Mouse (Mus musculus) hindbrain, embryonic 15.5 days (tissue): ENCODE results near the gene Upb1. TPM values are rescaled to one million over a fixed set of nuclear protein-coding genes. Genes with fewer than 3 reads are reported as not detected.
A peak's percentile ranks its signal among the peaks of the same experiment; 100 is the strongest.

Experiments
- ATAC-seq: fragments of 200-750 bp; cut with Nextera tagmentation; 2 replicates; pipeline ENCODE4 v1.8.0; 2017; ENCODE audit warnings: low read depth, moderate number of reproducible peaks, moderate TSS enrichment; ENCODE audit not compliant: low FRiP score
- H3K27ac ChIP-seq: fragments of 300-500 bp; sonication (generic); replicated peaks from 2 replicates; pipeline ENCODE4 v1.5.1; 2015; ENCODE audit warnings: mild to moderate bottlenecking, inconsistent platforms
- H3K27me3 ChIP-seq: fragments of 300-500 bp; sonication (generic); 2 replicates; pipeline ENCODE4 v1.6.1; 2015; ENCODE audit warnings: control low read depth, inconsistent platforms
- H3K36me3 ChIP-seq: fragments of 300-500 bp; sonication (generic); 2 replicates; pipeline ENCODE4 v1.6.1; 2015; ENCODE audit warnings: control low read depth, inconsistent platforms
- H3K4me1 ChIP-seq: fragments of 300-500 bp; sonication (generic); replicated peaks from 2 replicates; pipeline ENCODE4 v1.6.1; 2015; ENCODE audit warnings: control low read depth, inconsistent platforms
- H3K4me2 ChIP-seq: fragments of 300-500 bp; sonication (generic); 2 replicates; pipeline ENCODE4 v1.6.1; 2015; ENCODE audit warnings: moderate library complexity, mild to moderate bottlenecking, inconsistent platforms
- H3K4me3 ChIP-seq: fragments of 300-500 bp; sonication (generic); 2 replicates; pipeline ENCODE4 v1.5.1; 2015; ENCODE audit warnings: mild to moderate bottlenecking, inconsistent platforms
- H3K9ac ChIP-seq: fragments of 300-500 bp; sonication (generic); 2 replicates; pipeline ENCODE4 v1.6.1; 2015; ENCODE audit warnings: inconsistent platforms
- H3K9me3 ChIP-seq: fragments of 300-500 bp; sonication (generic); 2 replicates; pipeline ENCODE4 v1.6.1; 2016; ENCODE audit warnings: control low read depth, inconsistent platforms
- WGBS: fragments of 180-500 bp; shearing (Covaris S2); methylation state at CpG from one replicate; pipeline ENCODE4 v1.1.7; 2015; 5-methylcytosine and 5-hydroxymethylcytosine counted together
- polyA plus RNA-seq: library from polyadenylated mRNA; unstranded; fragments of >200 nt; fragmentation: Nextera tagmentation; extraction: Ambion mirVana; gene quantifications from 2 replicates; pipeline ENCODE4 v1.2.1, GENCODE M21; 2015

Upb1 gene
- polyA plus RNA-seq, 1 experiment from 2014 or later = 0.49 TPM

DNA sequence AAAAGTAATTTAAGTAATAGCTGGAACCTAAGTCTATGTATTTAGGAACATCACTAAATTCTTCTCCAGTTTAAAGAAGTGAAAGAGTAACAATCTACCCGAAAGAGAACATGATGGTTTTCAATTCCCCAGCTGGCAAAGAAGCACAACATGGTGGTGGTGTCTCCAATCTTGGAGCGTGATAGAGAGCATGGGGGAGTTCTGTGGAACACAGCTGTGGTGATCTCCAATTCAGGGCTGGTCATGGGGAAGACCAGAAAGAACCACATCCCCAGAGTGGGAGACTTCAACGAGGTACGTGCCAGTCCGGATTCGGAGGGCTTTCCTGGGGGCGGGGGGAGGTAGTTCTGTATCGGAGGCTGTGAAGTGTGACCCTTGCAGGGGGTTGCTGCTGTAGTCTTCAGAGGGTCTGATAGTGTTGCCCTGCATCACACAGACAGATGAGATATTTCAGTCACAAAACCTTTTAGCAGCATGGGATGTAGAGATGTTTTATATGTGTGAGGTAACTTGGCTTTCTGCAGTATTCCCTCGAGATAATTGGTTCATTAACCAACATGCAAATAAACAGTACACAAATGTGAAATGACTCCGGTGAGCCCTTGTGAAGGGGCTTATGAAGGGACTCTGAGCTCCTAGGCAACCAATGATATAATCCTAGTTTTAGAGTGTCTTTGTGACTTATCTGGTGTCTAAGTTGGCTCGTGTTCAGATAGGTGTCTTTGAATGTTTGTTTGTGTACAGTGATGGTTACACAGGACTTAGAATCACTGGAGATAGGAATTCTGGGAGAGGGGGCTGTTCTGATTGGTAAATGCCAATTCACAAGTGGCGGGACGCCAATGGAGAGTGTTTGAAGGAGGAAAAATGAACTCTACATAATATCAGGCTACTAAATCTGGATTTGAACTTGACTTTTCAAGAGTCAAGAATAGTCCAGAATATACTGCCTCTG, 27.4 kb downstream of the Upb1 start:
- Histone ChIP-seq H3K4me1 (no peaks in the 10 kb centered on the region), H3K27ac (no peak overlapping the region), H3K4me2 (no peak overlapping the region), H3K36me3 (no peaks in the 10 kb centered on the region), H3K4me3 (no peak overlapping the region), H3K27me3 (no peaks in the 10 kb centered on the region), H3K9ac (no peak overlapping the region), H3K9me3 (no peaks in the 10 kb centered on the region)
- WGBS = 82% methylated on average over 13 of the region's 13 CpGs
- ATAC-seq = no peak

DNA sequence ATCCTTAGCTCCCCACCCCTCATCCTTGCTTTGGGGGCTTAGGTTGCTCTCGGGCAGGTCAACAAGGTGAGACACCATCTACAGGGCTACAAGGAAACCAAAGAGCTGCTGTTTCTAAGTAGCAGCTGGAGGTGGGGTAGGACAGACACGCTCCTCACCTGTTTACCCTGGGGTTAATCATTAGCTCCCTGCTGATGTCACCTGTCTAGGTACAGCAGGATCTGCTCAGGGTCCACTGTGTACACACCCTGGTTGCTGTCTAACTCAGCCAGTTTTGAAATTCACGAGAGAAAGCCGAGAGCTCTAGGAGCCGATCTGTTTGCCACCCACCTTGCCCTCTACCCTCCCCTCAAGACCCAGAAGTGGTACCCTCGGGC, 28.1 kb downstream of the Upb1 start:
- 96% methylated on average over 6 of the region's 6 CpGs for WGBS
- Histone ChIP-seq H3K4me3 (no peak overlapping the region), H3K27ac (no peak overlapping the region), H3K4me2 (no peak overlapping the region), H3K9ac (no peak overlapping the region), H3K36me3 (no peaks in the 10 kb centered on the region), H3K27me3 (no peaks in the 10 kb centered on the region), H3K9me3 (no peaks in the 10 kb centered on the region), H3K4me1 (no peaks in the 10 kb centered on the region)
- ATAC-seq = no peak

DNA sequence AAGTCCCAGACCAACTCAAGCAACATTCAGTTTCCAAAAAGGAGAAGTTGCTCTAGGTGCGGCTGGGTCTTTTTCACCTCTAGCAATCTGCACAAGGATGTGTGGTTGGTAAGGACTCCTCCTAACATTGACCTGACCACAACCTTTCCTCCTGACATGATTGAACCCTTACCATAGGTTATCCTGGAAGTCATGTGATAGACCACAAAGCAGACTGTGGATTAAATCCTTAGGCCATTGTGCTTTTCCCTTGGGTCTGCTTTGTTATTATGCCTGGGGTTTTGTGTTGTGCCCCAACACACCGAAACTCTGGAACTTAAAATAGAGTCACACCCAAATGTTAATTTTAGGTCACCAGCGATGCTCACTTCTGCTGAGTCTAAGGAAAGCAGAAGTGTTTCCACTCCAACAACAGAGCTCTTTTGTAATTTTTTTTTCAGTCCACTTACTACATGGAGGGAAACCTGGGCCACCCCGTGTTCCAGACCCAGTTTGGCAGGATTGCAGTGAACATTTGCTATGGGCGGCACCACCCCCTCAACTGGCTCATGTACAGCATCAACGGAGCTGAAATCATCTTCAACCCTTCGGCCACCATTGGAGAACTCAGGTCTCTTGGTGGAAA, 28.7 kb downstream of the Upb1 start:
- no peak overlapping the region for H3K4me3 ChIP-seq
- WGBS = 91% methylated on average over 7 of the region's 7 CpGs
- H3K27me3 ChIP-seq = no peaks in the 10 kb centered on the region
- H3K4me2 ChIP-seq = no peak overlapping the region
- H3K36me3 ChIP-seq = no peaks in the 10 kb centered on the region
- H3K9ac ChIP-seq = no peak overlapping the region
- no peak for ATAC-seq
- no peaks in the 10 kb centered on the region for H3K9me3 ChIP-seq
- no peaks in the 10 kb centered on the region for H3K4me1 ChIP-seq
- no peak overlapping the region for H3K27ac ChIP-seq

DNA sequence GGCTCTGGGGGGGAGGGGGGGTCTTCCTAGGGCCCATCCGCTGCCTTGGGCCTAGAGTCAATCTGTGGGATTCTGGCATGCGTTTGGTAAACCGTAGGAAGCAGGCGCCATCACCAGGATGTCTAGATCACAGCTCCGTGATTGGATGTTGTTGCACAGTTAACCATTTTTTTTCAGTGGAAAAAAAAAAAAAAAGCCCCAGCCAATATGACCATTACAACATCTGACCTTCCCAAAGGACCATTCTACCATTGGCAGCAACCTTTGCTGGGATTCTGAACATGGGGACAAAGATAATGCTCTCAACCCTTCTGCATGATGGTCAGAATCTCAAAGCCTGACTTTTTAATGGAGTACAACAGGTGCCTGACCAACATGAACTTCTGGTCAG, 29.2 kb downstream of the Upb1 start:
- Histone ChIP-seq H3K9me3 (no peaks in the 10 kb centered on the region), H3K27ac (no peak overlapping the region), H3K27me3 (no peaks in the 10 kb centered on the region), H3K9ac (no peak overlapping the region), H3K4me3 (no peak overlapping the region), H3K36me3 (no peaks in the 10 kb centered on the region), H3K4me2 (no peak overlapping the region), H3K4me1 (no peaks in the 10 kb centered on the region)
- no peak for ATAC-seq
- WGBS = 93% methylated on average over 5 of the region's 5 CpGs

DNA sequence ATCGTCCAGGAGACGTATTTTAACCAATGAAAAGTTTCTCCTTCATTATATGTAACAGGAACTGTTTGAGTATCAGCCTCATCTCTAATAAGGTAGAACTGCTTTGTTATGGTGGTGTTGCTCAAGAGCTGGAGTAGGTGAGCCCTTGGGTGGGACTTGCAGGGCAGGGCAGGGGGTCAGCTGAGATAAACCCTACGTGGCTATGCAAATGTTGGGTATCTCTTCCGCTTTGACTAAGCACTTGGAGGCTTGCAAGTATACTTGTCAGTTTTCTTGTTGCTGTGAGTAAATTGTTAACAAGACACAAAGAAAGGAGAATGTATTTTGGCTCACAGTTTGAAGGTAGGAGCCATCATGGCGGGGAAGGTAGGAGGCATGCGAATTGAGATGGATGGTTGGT, 29.7 kb downstream of the Upb1 start:
- H3K27me3 ChIP-seq = no peaks in the 10 kb centered on the region
- no peaks in the 10 kb centered on the region for H3K4me1 ChIP-seq
- no peak overlapping the region for H3K4me3 ChIP-seq
- no peaks in the 10 kb centered on the region for H3K36me3 ChIP-seq
- 91% methylated on average over 6 of the region's 6 CpGs for WGBS
- no peaks in the 10 kb centered on the region for H3K9me3 ChIP-seq
- ATAC-seq = no peak
- H3K9ac ChIP-seq = no peak overlapping the region
- no peak overlapping the region for H3K27ac ChIP-seq
- H3K4me2 ChIP-seq = no peak overlapping the region

DNA sequence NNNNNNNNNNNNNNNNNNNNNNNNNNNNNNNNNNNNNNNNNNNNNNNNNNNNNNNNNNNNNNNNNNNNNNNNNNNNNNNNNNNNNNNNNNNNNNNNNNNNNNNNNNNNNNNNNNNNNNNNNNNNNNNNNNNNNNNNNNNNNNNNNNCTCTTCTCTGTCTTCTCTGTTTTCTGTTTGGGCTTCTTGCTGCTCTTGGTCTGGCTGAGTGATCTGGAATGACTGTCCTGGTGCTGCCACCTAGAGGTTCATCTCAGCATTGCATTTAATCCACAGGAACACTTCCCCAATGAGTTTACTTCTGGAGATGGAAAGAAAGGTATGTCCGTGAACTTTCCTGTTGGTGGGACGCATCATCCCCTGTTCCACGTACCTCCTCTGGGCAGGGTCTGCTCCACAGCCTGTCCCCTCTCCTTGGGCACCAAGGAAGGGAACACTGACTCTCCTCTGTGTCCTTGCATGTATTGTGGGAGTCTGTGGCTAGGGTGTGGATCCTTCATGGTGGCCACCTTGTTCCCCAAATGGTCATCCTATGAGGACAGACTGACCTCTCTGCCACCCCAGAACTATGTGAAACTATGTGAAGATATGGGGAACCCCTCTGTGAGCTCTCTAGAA, 35.8 kb downstream of the Upb1 start:
- Histone ChIP-seq H3K36me3 (no peaks in the 10 kb centered on the region), H3K4me2 (no peak overlapping the region), H3K9ac (no peak overlapping the region), H3K4me1 (peaks cover 12% of the 10 kb centered on the region), H3K27ac (no peak overlapping the region), H3K4me3 (no peak overlapping the region), H3K27me3 (no peaks in the 10 kb centered on the region), H3K9me3 (no peaks in the 10 kb centered on the region)
- WGBS = 21% methylated on average over 3 of the region's 3 CpGs
- 0 out of 2 replicates have a peak, but pooled peaks have one; percentile 29 for ATAC-seq

DNA sequence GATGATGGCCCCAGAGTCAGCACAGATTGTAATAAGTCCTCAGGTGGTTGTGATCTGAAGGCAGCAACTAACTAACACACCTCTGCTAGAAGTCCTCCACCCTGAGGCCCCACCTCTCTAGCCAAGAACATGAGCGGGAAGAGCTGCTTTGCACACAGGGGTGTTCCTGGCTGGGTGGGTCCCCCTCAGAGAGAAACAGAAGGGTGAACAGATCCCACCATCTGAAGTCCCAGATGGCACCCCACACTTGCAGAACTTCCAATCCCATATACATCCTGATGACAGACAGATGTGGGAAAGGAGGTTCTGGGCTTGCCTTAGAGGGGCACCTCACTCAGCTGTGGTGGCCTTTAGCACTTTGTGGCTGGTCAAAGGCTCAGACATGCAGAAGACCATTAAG, 36.4 kb downstream of the Upb1 start:
- 91% methylated on average over 1 of the region's 1 CpGs for WGBS
- no peak for ATAC-seq
- Histone ChIP-seq H3K9ac (no peak overlapping the region), H3K36me3 (no peaks in the 10 kb centered on the region), H3K4me3 (no peak overlapping the region), H3K27me3 (no peaks in the 10 kb centered on the region), H3K9me3 (no peaks in the 10 kb centered on the region), H3K4me1 (peaks cover 12% of the 10 kb centered on the region), H3K4me2 (no peak overlapping the region), H3K27ac (no peak overlapping the region)

DNA sequence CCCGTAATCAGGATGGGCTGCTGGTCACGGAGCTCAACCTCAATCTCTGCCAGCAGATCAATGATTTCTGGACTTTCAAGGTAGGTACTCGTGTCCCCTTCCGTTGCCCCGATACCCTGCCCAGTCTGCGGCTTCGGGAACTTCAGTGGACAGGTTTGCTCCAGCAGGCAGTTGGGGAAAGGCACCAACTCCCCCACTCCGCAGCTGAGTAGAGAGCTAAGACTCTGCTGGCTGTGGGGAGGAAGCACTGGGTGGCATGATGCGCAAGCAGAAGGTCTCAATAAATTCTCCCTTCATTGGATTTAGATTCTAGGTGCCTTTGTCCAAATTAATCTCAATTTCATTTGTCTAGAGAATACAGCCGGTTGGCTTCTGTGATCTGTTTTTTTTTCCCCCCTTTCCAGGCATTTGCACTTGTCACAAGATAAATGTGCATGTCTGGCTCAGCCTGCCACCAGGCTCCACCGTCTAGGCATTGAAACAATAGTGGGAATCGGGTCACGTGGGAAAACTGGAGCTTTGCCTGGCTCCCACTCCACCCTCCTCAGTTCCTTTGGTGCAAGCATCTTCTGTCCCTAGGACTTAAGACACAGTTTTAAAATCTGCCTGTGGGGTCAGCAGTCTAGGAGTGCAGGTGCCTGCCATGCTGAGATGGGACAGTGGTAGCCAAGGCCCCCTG, 37.4 kb downstream of the Upb1 start:
- H3K9ac ChIP-seq = no peak overlapping the region
- peaks cover 12% of the 10 kb centered on the region for H3K4me1 ChIP-seq
- no peaks in the 10 kb centered on the region for H3K36me3 ChIP-seq
- no peak overlapping the region for H3K4me2 ChIP-seq
- no peaks in the 10 kb centered on the region for H3K27me3 ChIP-seq
- H3K9me3 ChIP-seq = no peaks in the 10 kb centered on the region
- 48% methylated on average over 13 of the region's 13 CpGs for WGBS
- no peak overlapping the region for H3K4me3 ChIP-seq
- ATAC-seq = peak; percentile 82; the same call in 1 of the 2 replicates
- peak overlapping the region; percentile 68 for H3K27ac ChIP-seq

DNA sequence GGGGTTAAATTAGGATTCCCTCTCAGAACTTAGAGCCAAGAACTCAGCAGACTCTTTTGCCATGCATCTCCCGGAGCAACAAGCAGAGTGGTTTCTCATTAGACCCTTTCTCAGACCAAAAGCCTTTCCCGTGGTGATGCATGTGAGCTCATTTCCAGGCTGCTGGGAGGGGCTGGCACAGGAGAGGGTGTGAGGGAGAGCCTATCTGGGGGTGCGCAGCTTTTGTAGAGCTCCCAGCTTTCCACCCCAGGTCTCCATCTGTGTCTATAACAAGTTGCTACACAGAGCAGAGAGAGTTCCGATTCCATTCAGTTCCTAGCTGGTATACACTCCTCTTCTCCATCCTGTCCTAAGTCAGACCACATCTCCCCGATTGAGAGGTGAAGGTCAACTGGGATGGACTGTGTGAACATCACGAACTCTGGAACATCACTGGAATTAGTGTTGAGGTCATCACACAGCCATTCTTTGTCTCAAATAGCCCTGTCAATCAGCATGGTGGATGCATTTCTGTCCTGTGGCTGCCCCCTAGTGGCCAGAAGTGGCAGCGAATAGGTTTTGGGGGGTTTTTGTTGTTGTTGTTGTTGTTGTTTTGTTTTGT, 38.4 kb downstream of the Upb1 start:
- Histone ChIP-seq H3K36me3 (no peaks in the 10 kb centered on the region), H3K27ac (peak overlapping the region; percentile 65), H3K4me1 (peaks cover 12% of the 10 kb centered on the region), H3K4me2 (no peak overlapping the region), H3K9me3 (no peaks in the 10 kb centered on the region), H3K9ac (no peak overlapping the region), H3K4me3 (no peak overlapping the region), H3K27me3 (no peaks in the 10 kb centered on the region)
- peak; percentile 49; the same call in 1 of the 2 replicates for ATAC-seq
- 33% methylated on average over 7 of the region's 7 CpGs for WGBS

DNA sequence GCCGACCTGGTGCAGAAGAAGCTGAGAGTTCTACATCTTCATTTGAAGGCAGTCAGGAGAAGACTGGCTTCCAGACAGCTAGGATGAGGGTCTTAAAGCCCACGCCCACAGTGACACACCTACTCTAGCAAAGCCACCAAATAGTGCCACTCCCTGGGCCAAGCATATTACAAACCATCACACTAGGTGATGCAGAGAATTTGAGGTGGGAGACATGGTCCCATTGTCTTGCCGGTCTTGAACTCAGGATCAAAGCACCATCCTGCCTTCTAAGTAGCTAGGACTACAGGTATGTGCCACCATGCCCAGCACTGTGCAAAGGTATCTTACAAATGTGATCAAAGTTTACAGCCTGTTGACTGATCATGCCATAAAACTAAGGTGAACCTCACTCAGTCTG, 39.8 kb downstream of the Upb1 start:
- Histone ChIP-seq H3K27me3 (no peaks in the 10 kb centered on the region), H3K36me3 (no peaks in the 10 kb centered on the region), H3K9me3 (no peaks in the 10 kb centered on the region), H3K4me3 (no peak overlapping the region), H3K9ac (no peak overlapping the region), H3K4me2 (no peak overlapping the region), H3K27ac (no peak overlapping the region), H3K4me1 (peaks cover 18% of the 10 kb centered on the region)
- WGBS = 89% methylated on average over 3 of the region's 3 CpGs
- ATAC-seq = no peak

DNA sequence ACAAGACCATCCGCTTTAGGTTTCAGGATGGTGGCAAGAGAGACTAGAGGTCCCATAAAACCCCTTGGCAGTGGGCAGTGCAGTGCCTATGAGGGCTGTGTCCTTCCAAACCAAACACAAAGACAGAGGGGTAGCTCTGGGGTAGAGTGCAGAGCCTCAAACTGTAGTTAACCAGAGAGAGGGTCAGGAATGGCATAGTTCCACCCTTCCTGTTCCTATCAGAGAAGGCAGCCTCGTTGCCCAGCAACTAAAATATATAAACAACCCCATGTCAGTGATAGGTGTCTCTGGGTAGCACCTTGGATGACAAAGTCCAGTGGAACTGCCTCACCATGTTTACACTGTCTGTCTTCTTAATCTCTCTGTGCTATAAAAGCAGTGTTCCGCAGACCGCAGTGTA, 40.9 kb downstream of the Upb1 start:
- WGBS = 84% methylated on average over 4 of the region's 4 CpGs
- Histone ChIP-seq H3K4me2 (no peak overlapping the region), H3K27me3 (no peaks in the 10 kb centered on the region), H3K4me3 (no peak overlapping the region), H3K4me1 (peaks cover 18% of the 10 kb centered on the region), H3K36me3 (no peaks in the 10 kb centered on the region), H3K9ac (no peak overlapping the region), H3K9me3 (no peaks in the 10 kb centered on the region), H3K27ac (no peak overlapping the region)
- ATAC-seq = no peak
